Mouse (Mus musculus) testis, adult 2 months (tissue): ENCODE measurements around the gene Palm. TPM values are rescaled to one million over a fixed set of nuclear protein-coding genes. Genes with fewer than 3 reads are reported as not detected.

Source experiments
- H3K27ac ChIP-seq: fragments of 200-500 bp; 2 replicates; pipeline ENCODE4 v1.5.1; 2012; ENCODE audit warnings: low read depth, low read length; ENCODE audit not compliant: control insufficient read depth, insufficient read depth
- H3K27me3 ChIP-seq: fragments of 200-500 bp; 2 replicates; pipeline ENCODE4 v1.6.1; 2012; ENCODE audit warnings: mild to moderate bottlenecking, low read length, moderate library complexity; ENCODE audit not compliant: control insufficient read depth, insufficient read depth
- H3K36me3 ChIP-seq: fragments of 200-500 bp; 2 replicates; pipeline ENCODE4 v1.6.1; 2012; ENCODE audit warnings: mild to moderate bottlenecking, low read length; ENCODE audit not compliant: control insufficient read depth, insufficient read depth
- H3K4me1 ChIP-seq: fragments of 200-500 bp; 2 replicates; pipeline ENCODE4 v1.6.1; 2012; ENCODE audit warnings: low read length; ENCODE audit not compliant: control insufficient read depth, insufficient read depth
- H3K4me3 ChIP-seq: fragments of 200-500 bp; 2 replicates; pipeline ENCODE4 v1.5.1; 2012; ENCODE audit warnings: low read depth, mild to moderate bottlenecking, low read length, moderate library complexity, mixed read lengths; ENCODE audit not compliant: control insufficient read depth
- CTCF ChIP-seq: fragments of 200-500 bp; IDR thresholded peaks from 2 replicates; pipeline ENCODE4 v1.5.1; 2012; ENCODE audit warnings: low read depth, mild to moderate bottlenecking, inconsistent platforms, low read length, moderate library complexity; ENCODE audit not compliant: control insufficient read depth, insufficient read depth, insufficient replicate concordance
- POLR2A ChIP-seq: fragments of 200-500 bp; IDR thresholded peaks from 2 replicates; pipeline ENCODE4 v1.6.1; 2012; ENCODE audit warnings: low read depth, mild to moderate bottlenecking, inconsistent platforms, low read length, moderate library complexity; ENCODE audit not compliant: control insufficient read depth
- polyA plus RNA-seq: library from polyadenylated mRNA; depleted of rRNA; stranded (reverse); fragments of >200 nt; gene quantifications from 2 replicates; pipeline ENCODE4 v1.2.3, GENCODE M21; 2012

Palm gene
- polyA plus RNA-seq, 1 experiment, result 8.1 TPM

DNA sequence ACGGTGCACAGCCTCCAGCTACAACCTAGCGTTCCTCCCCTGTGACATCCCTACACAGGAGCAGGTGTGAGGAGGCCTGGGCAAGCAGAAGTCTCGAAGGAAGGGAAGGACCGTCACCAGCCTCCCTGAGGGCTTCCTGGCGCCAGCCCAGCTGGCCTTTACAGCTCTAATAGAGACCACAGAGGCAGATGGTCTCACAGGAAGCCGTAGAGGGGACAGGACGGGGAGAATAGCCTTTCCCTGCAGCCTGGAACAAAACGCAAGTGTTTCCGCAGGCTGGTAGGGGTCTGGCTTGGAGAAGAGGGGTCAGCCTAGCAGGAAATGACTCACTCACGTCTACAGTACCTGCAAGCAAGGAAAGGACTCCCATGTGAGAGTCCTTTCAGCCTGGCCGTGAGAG, 14.5 kb downstream of the Palm start:
- Histone ChIP-seq H3K4me3 (no peak overlapping the region), H3K4me1 (peaks cover 43% of the 10 kb centered on the region), H3K36me3 (no peaks in the 10 kb centered on the region), H3K27me3 (no peaks in the 10 kb centered on the region), H3K27ac (no peak overlapping the region)
- TF ChIP-seq POLR2A (no peak), CTCF (no peak)

DNA sequence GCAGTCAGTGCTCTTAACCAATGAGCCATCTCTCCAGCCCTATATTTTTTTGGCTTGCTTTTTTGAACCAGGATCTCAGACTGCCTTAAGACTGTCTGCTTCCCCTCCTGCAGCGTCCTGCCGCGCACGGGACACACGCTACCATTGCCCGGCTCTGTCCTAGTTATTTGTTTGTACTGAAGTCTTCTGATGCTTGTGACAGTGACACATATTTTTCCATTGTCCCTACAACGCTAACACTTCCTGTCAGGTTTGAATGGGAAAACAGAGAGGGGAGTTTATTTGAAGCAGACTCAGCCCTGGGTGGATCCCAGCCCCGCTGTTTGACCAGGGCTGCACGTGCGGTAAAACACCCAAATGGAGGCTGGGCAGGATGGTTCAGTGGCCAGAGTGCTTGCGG, 15.4 kb downstream of the Palm start:
- Histone ChIP-seq H3K4me1 (peaks cover 34% of the 10 kb centered on the region), H3K36me3 (no peaks in the 10 kb centered on the region), H3K27ac (no peak overlapping the region), H3K27me3 (no peaks in the 10 kb centered on the region), H3K4me3 (no peak overlapping the region)
- TF ChIP-seq CTCF (no peak), POLR2A (no peak)

DNA sequence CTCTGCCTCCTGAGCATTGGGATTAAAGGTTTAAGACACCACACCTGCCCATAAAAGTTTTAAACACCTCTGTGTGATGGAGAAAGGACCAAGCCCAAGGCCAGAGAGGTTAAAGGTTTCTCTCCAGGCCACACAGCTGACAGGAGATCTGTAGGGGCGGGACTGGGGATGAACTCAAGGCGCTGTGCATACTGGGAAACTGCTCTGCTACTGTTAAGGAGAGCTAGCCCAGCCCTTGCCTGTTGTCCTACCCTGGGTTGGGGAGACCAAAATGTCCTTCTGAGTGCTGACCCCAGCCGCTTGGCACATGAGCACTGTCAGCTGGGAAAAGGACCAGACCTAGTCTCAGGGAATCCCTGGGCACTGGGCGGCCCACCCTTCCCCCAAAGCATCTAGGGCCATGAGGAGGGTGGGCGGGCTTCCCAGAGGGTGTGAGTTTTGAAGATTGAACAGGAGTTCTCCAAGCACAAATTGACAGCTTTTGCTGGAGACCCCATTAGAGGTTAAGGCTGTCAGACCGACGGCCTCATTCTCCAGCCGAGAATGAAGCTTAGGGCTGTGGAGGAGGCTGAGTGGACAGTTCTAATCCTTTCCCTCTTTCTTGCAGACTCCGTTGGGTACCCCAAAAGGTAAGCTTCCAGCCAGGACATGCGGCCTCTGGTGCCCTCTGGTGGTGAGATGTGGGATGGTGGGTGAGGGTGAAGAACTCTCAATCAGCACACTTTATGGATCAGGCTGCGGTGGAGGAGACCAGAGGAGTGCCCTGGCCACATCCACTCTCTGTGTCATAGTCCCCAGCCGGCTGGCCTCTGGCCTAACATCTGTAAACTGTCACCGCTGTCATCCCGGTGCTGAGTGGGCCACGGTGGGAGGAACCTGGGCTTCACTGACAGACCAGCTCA, 18.6 kb downstream of the Palm start:
- H3K27me3 ChIP-seq, result no peaks in the 10 kb centered on the region
- H3K27ac ChIP-seq, result no peak overlapping the region
- no peak for TF ChIP-seq POLR2A
- TF ChIP-seq CTCF, result peak; percentile 92
- no peaks in the 10 kb centered on the region for H3K36me3 ChIP-seq
- H3K4me1 ChIP-seq, result peaks cover 6% of the 10 kb centered on the region
- H3K4me3 ChIP-seq, result no peak overlapping the region

DNA sequence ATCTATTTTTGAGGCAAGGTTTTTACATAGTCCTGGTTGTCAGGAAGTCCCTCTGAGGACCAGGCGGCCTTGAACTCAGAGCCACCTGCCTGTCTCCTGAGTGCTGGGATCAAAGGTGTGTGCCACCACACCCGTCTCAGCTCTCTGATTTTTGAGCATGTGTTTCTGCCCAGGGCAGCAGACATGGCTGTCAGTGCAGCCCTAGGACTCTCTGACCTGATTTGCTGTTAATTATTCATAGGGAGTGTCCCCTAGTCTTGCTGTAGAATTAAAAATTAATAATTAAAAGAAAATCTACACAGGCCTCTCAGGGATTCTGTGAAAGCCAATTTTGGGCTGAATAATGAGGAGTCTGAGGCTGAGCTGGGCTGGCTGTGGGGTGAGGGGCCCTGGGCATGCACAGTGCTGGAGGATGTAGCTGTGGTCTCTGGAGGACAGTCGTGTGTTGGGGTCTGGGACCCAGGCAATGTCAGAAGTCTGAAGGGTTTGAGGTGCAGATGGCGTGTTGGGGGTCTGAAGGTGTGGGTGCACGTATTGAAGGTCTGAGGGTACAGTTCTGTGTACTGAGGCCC, 21.0 kb downstream of the Palm start:
- Histone ChIP-seq H3K4me3 (no peak overlapping the region), H3K27ac (no peak overlapping the region), H3K27me3 (no peaks in the 10 kb centered on the region), H3K36me3 (no peaks in the 10 kb centered on the region), H3K4me1 (peaks cover 3% of the 10 kb centered on the region)
- TF ChIP-seq CTCF (no peak), POLR2A (no peak)

DNA sequence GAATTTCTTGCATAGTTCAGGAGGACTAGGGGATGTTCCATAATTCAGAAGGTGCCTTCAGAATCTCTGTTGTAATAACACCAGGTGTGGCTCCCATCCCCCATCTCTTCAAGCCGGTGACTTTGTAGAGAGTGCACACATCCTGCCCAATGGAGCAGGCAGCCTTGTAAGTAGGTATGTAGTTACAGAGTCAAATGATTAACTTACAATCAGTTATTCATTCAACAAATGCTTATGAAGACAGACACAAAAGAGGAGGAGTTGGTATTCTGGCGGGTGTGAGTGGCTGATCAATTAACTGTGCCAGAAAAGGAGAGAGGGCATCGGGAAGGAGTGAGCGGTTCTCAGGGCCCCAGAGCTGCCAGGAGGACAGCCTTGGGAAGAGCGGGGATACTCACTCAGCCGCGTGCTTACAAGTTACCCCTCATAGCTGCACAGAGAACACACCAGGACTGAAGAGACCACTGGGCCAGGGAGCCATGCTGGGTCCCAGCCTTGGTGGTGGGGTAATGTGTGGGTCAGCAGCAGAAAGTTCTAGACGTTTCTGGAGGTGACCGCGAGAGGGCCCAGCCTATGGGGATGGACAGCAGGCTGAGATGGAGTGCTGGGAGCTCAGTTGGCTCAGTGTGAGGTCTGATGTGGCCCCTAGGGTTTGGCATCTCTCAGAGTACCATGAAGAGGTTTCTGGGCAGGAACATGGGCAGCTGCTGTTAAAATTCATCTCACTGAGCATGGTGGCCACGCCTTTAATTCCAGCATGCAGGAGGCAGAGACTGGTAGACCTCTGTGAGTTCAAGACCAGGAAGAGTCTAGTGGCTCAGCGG, 22.5 kb downstream of the Palm start:
- H3K36me3 ChIP-seq, result no peaks in the 10 kb centered on the region
- H3K27ac ChIP-seq, result no peak overlapping the region
- H3K4me3 ChIP-seq, result no peak overlapping the region
- no peak for TF ChIP-seq POLR2A
- no peaks in the 10 kb centered on the region for H3K27me3 ChIP-seq
- H3K4me1 ChIP-seq, result peaks cover 3% of the 10 kb centered on the region

DNA sequence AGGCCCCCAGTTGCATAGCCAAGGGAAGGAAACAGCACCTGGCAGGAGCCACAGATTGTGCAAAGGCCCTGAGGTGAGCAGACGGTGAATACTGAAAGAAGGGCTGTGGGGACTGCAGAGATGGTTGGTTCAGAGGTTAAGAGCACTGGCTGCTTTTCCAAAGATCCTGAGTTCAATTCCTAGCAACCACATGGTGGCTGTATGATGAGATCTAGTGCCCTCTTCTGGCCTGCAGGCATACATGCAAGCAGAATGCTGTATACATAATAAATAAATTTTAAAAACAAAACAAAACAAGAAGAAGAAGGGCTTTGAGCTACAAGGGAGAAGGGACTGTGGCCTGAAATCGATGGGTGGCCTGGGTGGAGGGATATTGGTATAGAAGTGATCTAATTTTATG, 23.7 kb downstream of the Palm start:
- peaks cover 4% of the 10 kb centered on the region for H3K4me1 ChIP-seq
- H3K27me3 ChIP-seq, result no peaks in the 10 kb centered on the region
- TF ChIP-seq CTCF, result no peak
- no peak for TF ChIP-seq POLR2A
- H3K27ac ChIP-seq, result no peak overlapping the region
- no peaks in the 10 kb centered on the region for H3K36me3 ChIP-seq
- H3K4me3 ChIP-seq, result no peak overlapping the region

DNA sequence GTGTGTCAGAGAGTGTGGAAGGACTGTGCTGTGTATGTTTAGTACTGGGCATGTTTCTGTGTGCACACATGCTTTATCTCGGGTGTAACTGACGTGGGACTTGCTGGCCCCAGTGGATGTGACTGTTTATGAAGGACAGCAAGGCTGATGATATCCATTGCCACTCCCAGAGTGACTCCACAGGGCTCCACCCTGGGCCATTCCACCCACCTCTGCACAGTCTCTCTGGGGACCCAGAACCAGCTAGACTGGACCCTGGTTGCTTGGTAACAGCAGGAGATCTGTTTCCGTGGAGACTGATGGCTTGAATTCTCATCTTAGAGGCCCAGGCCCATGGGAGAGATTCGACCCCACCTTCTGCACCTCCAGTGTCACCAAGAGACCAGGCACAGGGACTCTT, 24.9 kb downstream of the Palm start:
- no peaks in the 10 kb centered on the region for H3K27me3 ChIP-seq
- H3K4me1 ChIP-seq, result peaks cover 12% of the 10 kb centered on the region
- no peak overlapping the region for H3K27ac ChIP-seq
- H3K4me3 ChIP-seq, result no peak overlapping the region
- TF ChIP-seq CTCF (no peak), POLR2A (no peak)
- no peaks in the 10 kb centered on the region for H3K36me3 ChIP-seq

DNA sequence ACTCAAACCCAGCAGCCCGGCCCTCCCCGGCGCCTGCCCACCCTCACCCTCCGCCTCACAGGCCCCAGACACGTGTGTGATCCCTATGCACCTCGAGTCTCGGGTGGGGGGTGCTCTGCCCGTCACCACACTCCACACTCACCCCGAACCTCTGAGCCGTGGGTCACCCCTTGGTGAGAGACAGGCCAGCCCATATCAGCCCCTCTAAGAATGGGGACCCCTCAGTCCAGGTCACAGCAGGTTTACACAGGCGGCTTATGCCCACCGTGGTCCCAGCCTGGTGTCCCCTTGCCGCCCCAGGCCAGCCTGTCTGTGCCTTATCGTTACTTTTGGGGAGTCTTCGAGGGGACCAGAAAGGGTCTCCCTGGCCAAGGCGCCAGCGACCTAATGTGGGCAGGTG, 26.2 kb downstream of the Palm start:
- Histone ChIP-seq H3K4me3 (no peak overlapping the region), H3K27ac (no peak overlapping the region), H3K27me3 (no peaks in the 10 kb centered on the region), H3K4me1 (peaks cover 15% of the 10 kb centered on the region), H3K36me3 (no peaks in the 10 kb centered on the region)
- TF ChIP-seq CTCF, result no peak
- no peak for TF ChIP-seq POLR2A
